Mouse (Mus musculus): ENCODE results near the gene Ifitm6.
"Not testable (repeated sequence)": the region's sequence is repeated elsewhere in the genome, so short reads cannot be mapped to it uniquely, and the experiment has no call there.

Gene Ifitm6

DNA sequence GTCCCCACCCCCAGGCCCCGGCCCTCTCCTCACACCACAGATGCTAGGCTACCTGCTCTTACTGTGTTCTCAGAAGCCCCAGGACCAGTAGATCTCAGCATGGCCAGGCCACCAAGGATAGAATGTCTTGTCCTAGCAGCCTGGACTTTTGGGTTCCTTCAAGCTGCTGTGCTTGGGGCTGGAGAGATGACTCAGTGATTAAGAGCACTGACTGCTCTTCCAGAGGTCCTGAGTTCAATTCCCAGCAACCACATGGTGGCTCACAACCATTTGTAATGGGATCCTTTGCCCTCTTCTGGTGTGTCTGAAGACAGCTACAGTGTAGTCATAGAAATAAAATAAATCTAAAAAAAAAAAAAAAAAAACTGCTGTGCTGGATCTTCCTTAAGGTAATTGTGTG lies at the start of gene Ifitm6:
Gene Ifitm6 (minus strand): TSS at position 101 of the 400 bp plus-strand sequence.
- DNase-seq (ENCODE audit: low spot score in 2 of 2) = not testable (repeated sequence)

DNA sequence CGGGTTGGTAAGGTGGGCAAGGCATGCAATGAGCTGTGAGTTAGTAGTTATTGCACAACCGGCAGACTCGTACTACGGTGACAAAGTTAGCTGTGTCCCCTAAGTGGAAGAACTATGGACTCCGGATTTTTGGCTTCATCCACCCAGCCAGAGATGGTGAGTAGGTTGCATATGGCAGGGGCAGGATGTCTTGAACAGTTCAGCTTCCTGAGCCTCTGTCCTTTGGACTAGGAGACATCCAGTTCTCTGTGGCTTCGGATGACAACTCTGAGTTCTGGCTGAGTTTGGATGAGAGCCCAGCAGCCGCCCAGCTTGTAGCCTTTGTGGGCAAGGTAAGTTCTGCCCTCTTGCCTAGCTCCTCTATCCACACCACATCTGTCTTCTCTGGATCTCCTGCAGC lies 46.9 kb upstream of the Ifitm6 start:
- DNase-seq (ENCODE audit: low spot score in 2 of 2) = no peak

DNA sequence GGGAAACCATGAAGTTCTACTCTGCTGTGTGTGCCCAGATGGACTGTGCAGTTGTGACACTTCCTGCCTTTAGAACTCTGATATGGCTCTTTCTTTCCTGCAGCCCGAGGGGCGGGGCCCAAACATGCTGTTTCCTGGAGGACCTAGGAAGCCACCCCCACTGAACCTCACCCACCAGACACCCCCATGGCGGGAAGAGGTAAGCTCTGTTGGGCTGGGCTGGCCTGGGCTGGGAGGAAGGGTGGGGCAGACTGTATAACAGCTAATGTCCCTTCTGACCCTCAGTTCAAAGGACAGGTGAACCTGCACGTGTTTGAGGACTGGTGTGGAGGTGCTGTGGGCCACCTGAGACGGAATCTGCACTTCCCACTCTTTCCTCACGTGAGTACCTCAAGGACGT lies 46.5 kb upstream of the Ifitm6 start:
- no peak for DNase-seq (ENCODE audit: low spot score in 2 of 2)

DNA sequence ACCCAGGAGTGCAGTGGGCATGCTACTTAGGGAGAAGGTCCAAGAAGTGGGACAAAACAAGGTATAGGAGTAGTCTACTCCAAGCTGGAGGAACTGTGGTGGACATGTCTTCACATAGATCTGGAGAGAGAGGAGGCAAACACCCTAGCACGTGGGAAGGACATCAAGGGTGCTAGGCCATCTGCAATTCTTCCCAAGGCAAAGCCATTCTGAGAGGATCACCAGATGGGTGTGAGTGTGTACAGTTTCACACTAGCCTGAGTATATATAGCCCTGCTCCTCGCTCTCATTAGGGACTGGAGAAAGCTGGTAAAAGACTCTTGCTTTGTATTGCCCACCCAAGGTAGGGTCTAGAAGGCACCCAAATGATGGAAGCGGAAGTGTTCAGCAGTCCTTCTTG lies 45.6 kb upstream of the Ifitm6 start:
- no peak for DNase-seq (ENCODE audit: low spot score in 2 of 2)

DNA sequence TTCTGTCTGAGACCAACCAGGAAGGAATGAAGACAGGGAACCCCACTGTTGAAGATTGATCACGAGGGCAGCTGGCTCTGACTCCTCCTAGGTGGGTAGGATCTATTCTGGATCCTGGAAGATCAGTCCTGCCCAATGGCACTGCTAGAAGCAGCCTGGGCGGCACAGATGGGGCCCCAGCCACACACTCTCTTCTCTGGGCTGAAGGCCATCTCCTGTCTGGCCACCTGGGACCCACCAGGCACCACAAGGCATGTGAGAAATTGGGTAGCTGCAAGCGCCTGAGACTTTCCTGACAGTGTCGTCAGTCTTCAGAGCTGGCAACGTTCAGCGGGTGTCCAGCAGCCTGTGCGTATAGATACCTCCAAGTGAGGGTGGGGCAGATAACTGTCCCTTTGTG lies 44.8 kb upstream of the Ifitm6 start:
- no peak for DNase-seq (ENCODE audit: low spot score in 2 of 2)

DNA sequence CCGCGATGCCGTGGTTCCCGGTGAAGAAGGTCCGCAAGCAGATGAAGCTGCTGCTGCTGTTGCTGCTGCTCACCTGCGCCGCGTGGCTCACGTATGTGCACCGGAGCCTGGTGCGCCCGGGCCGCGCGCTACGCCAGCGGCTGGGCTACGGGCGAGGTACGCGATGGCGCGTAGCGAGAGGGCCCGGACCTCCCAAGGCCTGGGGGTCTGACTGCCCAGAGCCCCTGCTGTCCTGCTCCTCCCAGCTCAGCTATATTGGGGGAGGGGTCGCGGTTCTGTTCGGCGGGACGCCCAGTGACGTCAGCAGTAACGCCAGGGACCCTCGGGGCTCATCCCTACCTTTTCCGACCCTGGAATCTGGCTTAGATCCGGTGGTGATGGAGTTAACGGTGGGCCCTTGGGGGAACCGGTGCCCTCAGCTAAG lies 43.6 kb upstream of the Ifitm6 start:
- DNase-seq (ENCODE audit: low spot score in 2 of 2) = no peak

DNA sequence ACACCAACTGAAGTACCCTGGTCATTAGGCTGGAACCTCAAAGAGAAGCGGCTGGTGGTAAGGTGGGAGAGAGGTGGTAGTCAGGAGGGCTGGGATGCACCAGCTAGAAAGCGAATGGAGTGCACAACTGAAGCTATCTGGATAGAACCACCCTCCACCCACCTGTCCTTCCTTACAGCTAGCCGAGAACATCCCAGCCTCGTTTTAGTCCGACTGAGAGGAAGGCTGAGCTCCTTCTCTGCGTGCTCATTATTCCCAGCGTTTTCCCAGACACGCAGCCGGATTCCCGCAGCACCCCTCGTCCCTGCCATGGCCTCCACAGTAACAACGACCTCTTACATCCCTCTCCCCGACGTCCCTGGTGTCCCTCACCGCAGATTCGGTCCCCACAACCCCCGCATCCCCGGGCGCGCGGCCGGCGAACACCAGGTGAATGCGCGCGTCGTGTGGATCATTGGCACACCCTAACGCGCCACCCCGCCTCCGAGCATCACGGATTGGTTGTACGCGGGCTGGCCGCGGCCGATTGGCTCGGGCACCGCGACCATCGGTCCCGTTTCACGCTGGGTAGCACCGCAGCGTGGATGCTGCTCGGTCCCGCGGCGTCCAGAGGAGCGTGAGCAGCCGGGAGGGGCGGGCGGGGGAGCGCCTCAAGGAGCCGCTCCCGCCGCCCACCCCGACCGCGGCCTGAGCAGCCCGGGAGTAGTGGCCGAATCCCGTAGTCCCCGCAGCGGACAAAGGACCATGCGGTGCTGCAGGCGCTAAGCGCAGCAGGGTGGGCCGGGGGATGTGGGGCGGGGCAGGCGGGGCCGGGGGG lies 42.9 kb upstream of the Ifitm6 start, which contains the start of gene B4galnt4:
Gene B4galnt4 (plus strand): TSS at position 679 of the 817 bp plus-strand sequence.
- peak in 1 of 2 experiments; percentile 56 for DNase-seq (ENCODE audit: low spot score in 2 of 2)

DNA sequence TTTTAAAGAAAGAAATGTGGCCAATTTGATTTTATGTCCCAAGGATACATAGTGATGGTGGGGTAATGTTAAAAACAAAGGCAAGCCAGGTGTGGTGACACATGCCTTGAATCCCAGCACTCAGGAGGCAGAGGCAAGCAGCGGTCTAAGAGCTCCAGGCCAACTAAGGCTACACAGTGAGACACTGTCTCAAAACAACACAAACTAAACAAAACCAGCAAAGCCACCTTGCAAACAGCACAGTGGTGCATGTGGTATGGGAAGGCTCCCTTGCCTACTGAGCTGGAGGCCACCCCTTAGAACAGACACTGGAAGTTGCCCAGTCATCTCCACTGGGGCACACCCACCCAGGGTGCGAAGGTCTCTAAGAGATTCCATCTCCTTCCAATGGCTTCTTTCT lies 42.2 kb upstream of the Ifitm6 start:
- no peak for DNase-seq (ENCODE audit: low spot score in 2 of 2)

DNA sequence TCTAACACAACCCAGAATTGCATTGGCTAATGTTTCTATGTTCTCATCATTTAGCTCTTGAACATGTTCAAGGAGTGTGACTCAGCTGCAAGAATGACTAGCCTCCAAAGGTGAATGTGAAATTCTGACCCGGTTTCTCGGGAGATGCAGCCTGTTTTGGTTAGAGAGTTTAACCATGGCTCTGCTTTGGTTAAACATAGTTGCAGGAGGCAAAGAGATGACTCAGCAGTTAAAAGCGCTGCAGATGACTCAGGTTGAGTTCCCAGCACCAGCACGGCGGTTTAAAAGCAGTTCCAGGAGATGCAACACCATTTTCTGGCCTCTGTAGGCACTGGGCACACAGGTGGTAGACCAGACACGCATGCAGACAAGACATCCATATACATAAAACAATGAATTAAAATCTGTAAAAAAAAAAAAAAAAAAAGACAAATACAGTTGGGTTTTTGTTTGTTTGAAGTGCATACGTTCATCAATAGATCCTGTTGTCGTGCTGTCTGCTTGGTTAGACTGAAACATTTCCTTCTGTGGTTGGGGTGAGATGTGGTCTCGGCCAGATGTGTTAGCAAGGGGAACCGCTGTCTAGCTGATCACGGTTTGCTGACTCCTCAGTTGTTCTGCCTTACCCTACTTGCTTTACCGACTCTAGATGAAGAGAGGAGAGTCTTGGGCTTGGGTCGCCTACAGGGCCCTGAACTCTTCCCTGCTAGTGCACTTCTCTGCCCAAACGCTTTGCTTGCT lies 41.0 kb upstream of the Ifitm6 start:
- DNase-seq (ENCODE audit: low spot score in 2 of 2) = no peak

DNA sequence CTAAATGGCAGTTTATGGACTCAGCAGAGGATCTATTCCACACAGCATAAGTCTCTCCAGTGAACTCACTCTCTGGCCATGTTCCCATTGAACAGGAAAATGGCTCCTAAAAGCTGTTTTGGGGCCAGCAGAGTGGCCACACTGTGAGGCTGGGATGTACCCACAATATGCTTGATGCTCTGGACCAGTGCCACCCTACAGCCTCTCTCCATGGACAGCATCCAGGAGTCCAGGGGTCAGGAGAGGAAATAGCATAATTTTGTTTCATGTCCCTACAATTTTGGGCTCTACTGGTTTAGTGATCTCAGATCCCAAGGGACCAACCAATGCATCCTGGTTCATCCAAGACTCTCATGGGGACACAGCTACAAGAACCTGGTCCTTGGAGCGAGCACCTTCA lies 39.8 kb upstream of the Ifitm6 start:
- no peak for DNase-seq (ENCODE audit: low spot score in 2 of 2)

DNA sequence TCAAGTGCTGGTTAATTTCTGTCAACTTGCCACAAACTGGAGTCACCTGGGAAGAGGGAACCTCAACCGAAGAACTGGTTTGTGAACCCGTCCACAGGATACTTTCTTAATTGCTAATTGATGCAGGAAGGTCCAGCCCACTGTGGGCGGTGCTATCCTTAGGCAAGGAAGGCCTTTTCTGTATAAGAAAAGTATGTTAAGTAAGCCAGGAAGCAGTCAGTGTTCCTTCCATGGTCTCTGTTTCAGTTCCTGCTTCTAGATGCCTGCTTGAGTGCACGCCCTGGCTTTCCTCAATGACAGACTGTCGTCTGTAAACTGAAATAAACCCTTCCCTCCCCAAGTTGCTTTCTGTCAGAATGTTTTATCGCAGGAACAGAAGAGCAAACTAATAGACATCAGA lies 39.3 kb upstream of the Ifitm6 start:
- no peak for DNase-seq (ENCODE audit: low spot score in 2 of 2)

DNA sequence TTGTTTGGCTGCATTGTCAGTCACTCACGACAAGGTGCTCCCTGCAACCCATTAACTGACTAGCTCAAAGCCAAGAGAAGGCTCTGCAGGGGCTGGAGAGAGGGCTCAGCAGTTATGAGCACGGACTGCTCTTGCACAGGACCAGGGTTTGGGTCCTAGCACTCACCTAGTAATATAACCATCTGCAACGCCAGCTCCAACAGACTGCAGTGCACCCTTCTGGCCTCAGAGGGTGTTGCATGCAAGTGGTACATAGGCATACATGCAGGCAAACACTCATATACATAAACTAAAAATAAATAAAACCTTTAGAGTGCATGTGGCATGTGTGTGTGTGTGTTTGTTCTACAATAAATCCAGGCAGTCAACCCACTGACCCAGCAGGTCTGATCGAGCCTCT lies 38.1 kb upstream of the Ifitm6 start:
- no peak for DNase-seq (ENCODE audit: low spot score in 2 of 2)

DNA sequence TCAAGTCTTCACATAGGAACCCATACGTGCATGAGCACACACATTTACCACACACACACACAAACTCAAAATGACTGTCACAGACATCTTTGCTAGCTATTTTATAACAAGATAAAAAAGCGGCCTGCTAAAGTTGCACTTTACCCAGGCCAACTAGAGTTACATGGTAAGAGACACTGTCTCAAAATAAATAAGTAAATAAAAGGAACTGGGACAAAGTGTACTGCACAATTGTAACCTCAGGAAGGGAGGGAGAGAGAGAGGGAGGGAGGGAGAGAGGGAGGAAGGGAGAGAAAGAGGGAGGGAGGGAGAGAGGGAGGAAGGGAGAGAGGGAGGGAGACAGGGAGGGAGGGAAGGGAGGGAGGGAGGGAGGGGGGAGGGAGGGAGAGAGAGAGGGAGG lies 34.7 kb upstream of the Ifitm6 start:
- DNase-seq (ENCODE audit: low spot score in 2 of 2) = no peak

DNA sequence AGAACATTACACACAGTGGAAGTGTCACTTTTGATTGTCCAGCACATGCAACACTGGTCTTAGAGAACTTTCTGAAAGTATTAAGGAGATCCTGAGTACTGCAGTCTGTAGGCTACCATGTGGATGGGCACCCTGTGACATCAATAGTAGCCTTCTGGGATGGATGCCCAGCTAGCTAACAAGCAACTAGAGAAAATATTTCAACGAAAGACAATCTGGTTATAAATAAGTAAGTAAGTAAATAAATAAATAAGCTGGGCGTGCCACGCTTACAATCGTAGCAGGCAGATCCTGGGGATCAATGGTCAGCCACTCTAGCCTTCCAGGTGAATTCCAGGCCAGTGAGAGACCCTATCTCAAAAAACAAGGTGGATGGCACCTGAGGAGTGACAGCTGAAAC lies 34.3 kb upstream of the Ifitm6 start:
- no peak for DNase-seq (ENCODE audit: low spot score in 2 of 2)

DNA sequence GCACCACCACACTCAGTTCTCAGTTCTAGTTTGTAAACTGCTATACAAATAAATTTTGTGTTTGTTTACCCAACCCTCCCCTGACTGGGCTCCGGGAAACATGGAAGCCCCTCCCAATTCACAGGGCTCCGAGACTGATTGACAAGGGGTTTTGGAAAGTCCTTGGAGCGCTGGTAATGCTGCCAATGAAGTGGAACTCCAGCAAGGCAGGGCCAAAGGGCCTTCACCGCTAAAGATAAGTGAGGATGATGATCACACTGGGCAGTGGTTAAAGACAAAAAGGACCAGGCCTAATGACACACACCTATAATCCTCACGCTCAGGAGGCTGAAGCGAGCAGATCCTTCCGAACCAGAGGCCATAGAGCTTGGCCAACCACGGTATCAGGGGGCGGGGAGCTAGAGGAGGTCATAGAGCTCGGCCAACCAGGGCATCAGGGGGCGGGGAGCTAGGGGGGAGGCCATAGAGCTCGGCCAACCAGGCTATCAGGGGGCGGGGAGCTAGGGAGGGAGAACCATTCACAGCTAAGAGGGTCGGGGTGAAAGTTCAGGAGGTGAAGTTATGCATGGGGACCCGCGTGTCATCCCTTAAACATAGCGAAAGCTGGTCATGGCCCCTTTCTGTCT lies 33.4 kb upstream of the Ifitm6 start:
- no peak for DNase-seq (ENCODE audit: low spot score in 2 of 2)

DNA sequence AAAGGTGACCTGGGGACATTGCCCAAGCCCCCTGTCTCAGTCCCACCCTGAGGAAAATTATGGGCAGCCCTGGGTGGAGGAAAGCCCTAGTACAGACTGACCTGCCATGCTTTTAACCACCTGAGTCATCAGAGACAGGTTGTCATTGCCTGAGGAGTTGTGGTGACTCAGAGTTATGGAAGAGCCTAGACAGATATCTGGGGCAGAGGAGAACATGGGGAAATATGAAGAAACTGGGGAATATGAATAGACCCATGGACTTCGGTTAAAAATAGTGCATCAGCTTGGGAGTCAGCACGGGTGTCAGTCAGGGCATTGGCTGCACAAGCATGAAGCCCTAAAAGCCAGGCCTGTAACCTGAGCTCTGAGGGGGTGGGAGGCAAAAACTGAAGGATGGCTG lies 31.6 kb upstream of the Ifitm6 start:
- no peak for DNase-seq (ENCODE audit: low spot score in 2 of 2)

DNA sequence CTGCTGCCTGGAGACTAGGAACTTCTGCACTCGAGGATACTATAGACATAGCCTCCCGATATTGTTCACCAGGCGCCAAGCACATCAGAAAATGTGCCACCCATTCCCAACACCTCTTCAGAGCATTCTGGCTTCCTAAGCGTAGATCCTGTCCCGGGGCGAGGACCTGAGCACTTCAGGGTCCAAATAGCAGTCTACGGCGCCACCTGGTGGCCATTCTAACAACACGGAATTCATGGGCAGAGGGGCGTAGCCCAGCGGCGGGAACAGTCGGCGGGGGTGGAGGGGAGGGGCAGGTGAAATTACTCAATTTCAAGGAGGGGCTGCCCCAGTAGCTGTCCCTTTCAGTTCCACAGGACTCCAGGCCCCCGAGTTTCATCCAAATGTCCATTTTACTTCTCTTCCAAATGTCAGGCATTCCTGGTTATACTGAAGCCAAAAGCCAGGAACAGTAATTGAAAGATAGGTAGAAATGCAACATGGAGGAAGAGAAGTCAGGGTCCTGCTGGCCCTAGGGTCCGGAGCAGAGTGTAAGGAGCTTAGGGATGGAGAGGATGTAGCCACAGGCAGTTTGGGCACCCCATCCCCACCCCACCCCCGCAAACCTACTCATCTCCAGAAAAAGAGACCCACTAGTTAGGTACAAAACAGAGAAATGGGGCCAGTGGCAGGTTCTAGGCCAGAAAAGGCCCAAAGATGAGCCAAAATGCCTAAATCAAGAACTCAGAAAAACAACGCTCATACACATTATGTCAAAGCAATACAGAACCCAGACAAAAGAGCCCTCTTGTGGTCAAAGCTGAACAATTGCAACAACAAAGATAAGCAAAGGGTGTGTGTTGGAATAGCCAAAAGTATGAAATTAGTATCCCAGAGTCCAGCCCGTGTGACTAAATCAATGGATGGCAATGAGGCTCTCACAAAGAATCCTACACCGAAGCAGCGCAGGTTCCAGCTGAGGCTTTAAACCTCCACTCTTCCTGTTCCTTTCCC lies 30.8 kb upstream of the Ifitm6 start:
- peak; percentile 88 to 94 for DNase-seq (ENCODE audit: low spot score in 2 of 2)

DNA sequence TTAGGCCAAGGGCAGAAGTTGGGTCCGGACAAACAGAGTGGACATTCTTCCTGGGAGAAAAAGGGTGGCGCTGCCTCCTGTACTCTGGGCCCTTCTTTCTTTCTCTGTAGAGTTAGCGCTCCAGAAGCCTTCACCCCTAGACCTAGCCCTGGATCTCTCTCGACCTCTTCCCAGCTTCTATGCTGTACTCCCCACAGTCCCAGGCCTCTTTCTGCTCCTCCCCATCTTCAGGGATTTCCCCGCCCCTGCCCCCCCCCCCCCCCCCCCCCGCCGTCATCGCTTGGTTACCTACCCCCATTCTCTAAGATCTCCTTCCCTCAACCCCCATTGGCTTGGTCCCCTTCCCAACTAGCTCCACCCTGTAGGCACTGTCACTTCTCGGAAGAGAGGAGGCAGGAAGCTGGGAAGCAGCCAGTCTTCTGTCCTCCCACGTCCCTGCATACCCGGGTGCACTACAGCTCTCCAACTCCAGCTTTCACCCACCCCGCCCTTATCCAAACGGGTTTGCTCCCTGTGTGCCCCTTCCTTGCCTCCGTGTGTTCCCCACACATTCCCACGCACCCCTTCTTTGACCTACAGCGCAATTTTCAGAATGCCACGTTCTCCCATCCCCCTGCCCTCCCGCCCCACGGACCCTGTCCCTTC lies 30.0 kb upstream of the Ifitm6 start:
- peak; percentile 79 to 81 for DNase-seq (ENCODE audit: low spot score in 2 of 2)

DNA sequence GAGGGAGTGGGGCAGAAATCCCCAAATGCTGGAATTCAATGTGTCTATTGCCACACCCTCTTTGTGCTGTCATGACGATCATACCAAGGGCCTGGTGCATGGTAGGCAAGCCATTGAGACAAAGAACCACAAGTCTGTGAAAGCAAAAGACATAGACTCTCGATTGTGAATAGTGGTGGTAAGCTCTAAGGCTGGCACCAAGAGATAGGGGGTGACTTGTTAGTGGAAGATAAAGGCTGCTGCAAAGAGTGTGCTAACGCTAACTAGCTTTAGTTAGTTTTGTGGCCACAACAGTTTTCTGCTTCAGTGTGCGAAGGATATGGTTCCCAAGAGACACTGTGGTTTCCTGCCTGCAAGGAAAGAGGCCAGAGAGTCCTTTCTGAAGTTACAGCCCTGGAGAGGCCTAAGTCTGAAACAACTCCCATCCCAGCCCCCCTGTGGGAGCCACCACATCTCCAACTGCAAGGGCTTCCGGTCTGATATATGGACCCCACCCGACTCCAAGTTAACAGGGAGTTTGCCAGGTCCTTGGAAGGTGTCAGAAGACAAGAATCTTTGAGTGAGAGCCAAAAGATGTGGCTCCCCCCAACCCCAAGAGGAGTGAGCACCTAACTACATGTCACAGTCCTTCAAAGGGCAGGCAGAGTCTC lies 29.3 kb upstream of the Ifitm6 start:
- DNase-seq (ENCODE audit: low spot score in 2 of 2) = no peak

DNA sequence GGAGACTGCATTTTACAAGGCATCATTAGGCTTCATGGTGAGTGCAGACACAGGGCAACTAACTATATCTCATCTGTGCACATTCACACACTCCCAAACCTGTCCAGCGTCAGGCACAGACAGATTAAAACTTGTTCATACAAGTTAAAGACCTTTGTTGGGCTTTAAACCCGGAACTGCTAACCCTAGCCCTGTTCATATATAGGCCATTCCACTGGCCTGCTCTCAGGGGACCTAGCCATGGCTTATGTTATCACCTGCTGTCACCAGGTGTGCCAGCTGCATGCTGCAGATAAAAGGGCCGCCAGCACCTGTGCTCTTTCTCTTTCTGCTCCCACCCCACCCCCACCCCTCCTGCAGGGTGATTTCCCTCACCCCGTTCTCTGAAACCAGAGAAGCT lies 24.8 kb upstream of the Ifitm6 start:
- no peak for DNase-seq (ENCODE audit: low spot score in 2 of 2)

Data from urinary bladder, postnatal 4 days (tissue).